Mouse (Mus musculus): Measurements from ENCODE around the gene Tmem132d.

- no peak for TF ChIP-seq CTCF (IDR thresholded peaks at IDR 0.05; ENCODE audit: low read depth, low read length)
- TF ChIP-seq POLR2A (IDR thresholded peaks at IDR 0.05; ENCODE audit: borderline replicate concordance, low read depth, low read length), result no peak
These were observed 42.5 kb upstream of the Tmem132d start for GRCm38 (mm10) chr5:128475372-128475771.

All from bone marrow macrophage, adult 2 months (primary cell).